Mouse (Mus musculus): ENCODE measurements around the gene H2-Ke6.
A peak's percentile ranks its signal among the peaks of the same experiment; 100 is the strongest.
"Not testable (repeated sequence)": the region's sequence is repeated elsewhere in the genome, so short reads cannot be mapped to it uniquely, and the experiment has no call there.

DNA sequence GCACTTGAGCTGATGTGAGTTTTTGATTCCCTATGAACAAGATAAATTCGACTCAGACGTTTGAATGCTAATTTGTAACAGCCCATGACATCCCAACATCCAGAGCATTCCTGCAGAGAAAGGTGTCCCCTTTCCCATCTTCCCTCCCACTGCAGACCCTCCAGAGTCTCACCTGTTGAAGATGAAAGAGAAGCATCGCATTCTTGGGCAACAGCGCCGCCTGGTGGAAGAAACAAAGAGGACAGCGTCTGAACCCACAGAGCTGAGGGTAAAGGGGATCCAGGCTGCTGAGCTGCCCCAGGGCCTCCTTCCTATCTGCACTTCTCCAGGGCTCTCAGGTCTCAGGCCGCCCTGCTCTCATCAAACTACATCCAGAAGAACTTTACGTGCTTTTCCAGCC is 45.7 kb downstream of the H2-Ke6 start:
- TF ChIP-seq CTCF (IDR thresholded peaks at IDR 0.05; ENCODE audit: insufficient read depth, low read length), result peak; percentile 68
- TF ChIP-seq POLR2A (IDR thresholded peaks at IDR 0.05; ENCODE audit: borderline replicate concordance, extremely low read depth, low read depth, low read length), result not testable (repeated sequence)
